Mouse (Mus musculus) midbrain, embryonic 13.5 days (tissue): ENCODE data around the gene Drd2. TPM values are rescaled to one million over a fixed set of nuclear protein-coding genes. Genes with fewer than 3 reads are reported as not detected.

Source experiments
- polyA plus RNA-seq: library from polyadenylated mRNA; unstranded; fragments of >200 nt; fragmentation: Nextera tagmentation; extraction: Ambion mirVana; gene quantifications from 2 replicates; pipeline ENCODE4 v1.2.1, GENCODE M21; 2015

Drd2 gene
- polyA plus RNA-seq, 1 experiment from 2014 or later: 1.9 TPM

Other genes starting within 250 kb of the Drd2 start
- gene Gm4894, start 90.1 kb upstream of the Drd2 start, polyA plus RNA-seq: not detected in 2 replicates
- not detected in 2 replicates for gene Ankk1, start 86.4 kb downstream of the Drd2 start, polyA plus RNA-seq
- gene Ttc12, start 145.6 kb downstream of the Drd2 start, polyA plus RNA-seq: 1.8 and 1.9 TPM in 2 replicates